Mouse (Mus musculus): ENCODE results near the gene Fastkd2. TPM values are rescaled to one million over a fixed set of nuclear protein-coding genes. Genes with fewer than 3 reads are reported as not detected.

The Fastkd2 gene
- polyA plus RNA-seq, 1 experiment from 2014 or later = 74.6 TPM

Other genes with a start within 250 kb of the Fastkd2 start
- not detected in 2 replicates for gene Gm39653, start 114.6 kb upstream of the Fastkd2 start, polyA plus RNA-seq (2014; fragmentation: Nextera tagmentation; extraction: Ambion mirVana)
- not detected in 2 replicates for gene Dytn, start 43.7 kb upstream of the Fastkd2 start, polyA plus RNA-seq (2014; fragmentation: Nextera tagmentation; extraction: Ambion mirVana)
- 0.25 TPM in 1 of 2 replicates, not detected in the other for gene Mdh1b, start 296 bp upstream of the Fastkd2 start, polyA plus RNA-seq (2014; fragmentation: Nextera tagmentation; extraction: Ambion mirVana)
- 0.20 and 0.41 TPM in 2 replicates for gene 4933402D24Rik, start 38.7 kb downstream of the Fastkd2 start, polyA plus RNA-seq (2014; fragmentation: Nextera tagmentation; extraction: Ambion mirVana)